Mouse (Mus musculus): ENCODE measurements around the gene Tax1bp3. TPM values are rescaled to one million over a fixed set of nuclear protein-coding genes. Genes with fewer than 3 reads are reported as not detected.

The Tax1bp3 gene
- polyA plus RNA-seq, 1 experiment: 0.36 TPM

- Histone ChIP-seq H3K36me3 (ENCODE audit: control insufficient read depth) (peaks cover 34% of the 10 kb centered on the region), H3K4me3 (replicated peaks) (no peak overlapping the region), H3K4me1 (ENCODE audit: control insufficient read depth) (peaks cover 18% of the 10 kb centered on the region), H3K9me3 (ENCODE audit: control insufficient read depth, low read length) (no peaks in the 10 kb centered on the region), H3K27me3 (ENCODE audit: control insufficient read depth) (no peaks in the 10 kb centered on the region)
- TF ChIP-seq TAL1 (IDR thresholded peaks at IDR 0.05; ENCODE audit: low read length): no peak
- TF ChIP-seq GATA1 (IDR thresholded peaks at IDR 0.05; ENCODE audit: low read length): no peak
These were observed 8.3 kb upstream of the Tax1bp3 start for GRCm38 (mm10) chr11:73168576-73168975.

- Histone ChIP-seq H3K4me3 (replicated peaks) (no peak overlapping the region), H3K4me1 (ENCODE audit: control insufficient read depth) (peaks cover 18% of the 10 kb centered on the region), H3K36me3 (ENCODE audit: control insufficient read depth) (peaks cover 41% of the 10 kb centered on the region), H3K9me3 (ENCODE audit: control insufficient read depth, low read length) (no peaks in the 10 kb centered on the region), H3K27me3 (ENCODE audit: control insufficient read depth) (no peaks in the 10 kb centered on the region)
- TF ChIP-seq TAL1 (IDR thresholded peaks at IDR 0.05; ENCODE audit: low read length) (no peak), GATA1 (IDR thresholded peaks at IDR 0.05; ENCODE audit: low read length) (no peak)
These were observed 7.7 kb upstream of the Tax1bp3 start for GRCm38 (mm10) chr11:73169231-73169630.

- Histone ChIP-seq H3K9me3 (ENCODE audit: control insufficient read depth, low read length) (no peaks in the 10 kb centered on the region), H3K27me3 (ENCODE audit: control insufficient read depth) (no peaks in the 10 kb centered on the region), H3K4me1 (ENCODE audit: control insufficient read depth) (peaks cover 37% of the 10 kb centered on the region), H3K4me3 (replicated peaks) (no peak overlapping the region), H3K36me3 (ENCODE audit: control insufficient read depth) (peaks cover 51% of the 10 kb centered on the region)
- TF ChIP-seq TAL1 (IDR thresholded peaks at IDR 0.05; ENCODE audit: low read length): no peak
These were observed 4.7 kb upstream of the Tax1bp3 start for GRCm38 (mm10) chr11:73172186-73172585.

- Histone ChIP-seq H3K36me3 (ENCODE audit: control insufficient read depth) (peaks cover 46% of the 10 kb centered on the region), H3K4me1 (ENCODE audit: control insufficient read depth) (peaks cover 56% of the 10 kb centered on the region), H3K27me3 (ENCODE audit: control insufficient read depth) (no peaks in the 10 kb centered on the region), H3K9me3 (ENCODE audit: control insufficient read depth, low read length) (no peaks in the 10 kb centered on the region), H3K4me3 (replicated peaks) (peak overlapping the region; percentile 99)
- TF ChIP-seq GATA1 (IDR thresholded peaks at IDR 0.05; ENCODE audit: low read length) (no peak), TAL1 (IDR thresholded peaks at IDR 0.05; ENCODE audit: low read length) (no peak)
These were observed 1.3 kb upstream of the Tax1bp3 start for GRCm38 (mm10) chr11:73175612-73176011.

- H3K9me3 ChIP-seq (ENCODE audit: control insufficient read depth, low read length): no peaks in the 10 kb centered on the region
- no peaks in the 10 kb centered on the region for H3K27me3 ChIP-seq (ENCODE audit: control insufficient read depth)
- peak overlapping the region; percentile 99 for H3K4me3 ChIP-seq (replicated peaks)
- TF ChIP-seq TAL1 (IDR thresholded peaks at IDR 0.05; ENCODE audit: low read length) (no peak), GATA1 (IDR thresholded peaks at IDR 0.05; ENCODE audit: low read length) (no peak)
- H3K4me1 ChIP-seq (ENCODE audit: control insufficient read depth): peaks cover 54% of the 10 kb centered on the region
- peaks cover 43% of the 10 kb centered on the region for H3K36me3 ChIP-seq (ENCODE audit: control insufficient read depth)
These were observed 697 bp upstream of the Tax1bp3 start for GRCm38 (mm10) chr11:73176186-73176585.

GRCm38 (mm10) chr11:73177509-73177875 is 609 bp downstream of the Tax1bp3 start:
- Histone ChIP-seq H3K4me3 (replicated peaks) (peak overlapping the region; percentile 99), H3K27me3 (ENCODE audit: control insufficient read depth) (no peaks in the 10 kb centered on the region), H3K4me1 (ENCODE audit: control insufficient read depth) (peaks cover 46% of the 10 kb centered on the region), H3K9me3 (ENCODE audit: control insufficient read depth, low read length) (no peaks in the 10 kb centered on the region), H3K36me3 (ENCODE audit: control insufficient read depth) (peaks cover 32% of the 10 kb centered on the region)
- TF ChIP-seq TAL1 (IDR thresholded peaks at IDR 0.05; ENCODE audit: low read length): no peak
- no peak for TF ChIP-seq GATA1 (IDR thresholded peaks at IDR 0.05; ENCODE audit: low read length)

GRCm38 (mm10) chr11:73177895-73178294 is 1.0 kb downstream of the Tax1bp3 start:
- peaks cover 29% of the 10 kb centered on the region for H3K36me3 ChIP-seq (ENCODE audit: control insufficient read depth)
- no peaks in the 10 kb centered on the region for H3K27me3 ChIP-seq (ENCODE audit: control insufficient read depth)
- TF ChIP-seq TAL1 (IDR thresholded peaks at IDR 0.05; ENCODE audit: low read length): no peak
- no peak for TF ChIP-seq GATA1 (IDR thresholded peaks at IDR 0.05; ENCODE audit: low read length)
- H3K9me3 ChIP-seq (ENCODE audit: control insufficient read depth, low read length): no peaks in the 10 kb centered on the region
- H3K4me3 ChIP-seq (replicated peaks): peak overlapping the region; percentile 99
- H3K4me1 ChIP-seq (ENCODE audit: control insufficient read depth): peaks cover 47% of the 10 kb centered on the region

GRCm38 (mm10) chr11:73185872-73186615 is 9.2 kb downstream of the Tax1bp3 start:
- no peaks in the 10 kb centered on the region for H3K27me3 ChIP-seq (ENCODE audit: control insufficient read depth)
- H3K9me3 ChIP-seq (ENCODE audit: control insufficient read depth, low read length): no peaks in the 10 kb centered on the region
- H3K36me3 ChIP-seq (ENCODE audit: control insufficient read depth): peaks cover 64% of the 10 kb centered on the region
- no peak overlapping the region for H3K4me3 ChIP-seq (replicated peaks)
- peaks cover 6% of the 10 kb centered on the region; the same call in 1 of the 2 replicates for H3K4me1 ChIP-seq (ENCODE audit: control insufficient read depth)
- TF ChIP-seq TAL1 (IDR thresholded peaks at IDR 0.05; ENCODE audit: low read length): no peak
- TF ChIP-seq GATA1 (IDR thresholded peaks at IDR 0.05; ENCODE audit: low read length): no peak

- Histone ChIP-seq H3K4me1 (ENCODE audit: control insufficient read depth) (peaks cover 6% of the 10 kb centered on the region; the same call in 1 of the 2 replicates), H3K27me3 (ENCODE audit: control insufficient read depth) (no peaks in the 10 kb centered on the region), H3K36me3 (ENCODE audit: control insufficient read depth) (peaks cover 73% of the 10 kb centered on the region), H3K9me3 (ENCODE audit: control insufficient read depth, low read length) (no peaks in the 10 kb centered on the region), H3K4me3 (replicated peaks) (no peak overlapping the region)
- no peak for TF ChIP-seq TAL1 (IDR thresholded peaks at IDR 0.05; ENCODE audit: low read length)
- no peak for TF ChIP-seq GATA1 (IDR thresholded peaks at IDR 0.05; ENCODE audit: low read length)
These were observed 10.3 kb downstream of the Tax1bp3 start for GRCm38 (mm10) chr11:73187231-73187630.

All from erythroblast, embryonic 14.5 days (primary cell).